Mouse (Mus musculus) embryonic facial prominence, embryonic 11.5 days (tissue): ENCODE results near the gene Vps52. TPM values are rescaled to one million over a fixed set of nuclear protein-coding genes. Genes with fewer than 3 reads are reported as not detected.
A peak's percentile ranks its signal among the peaks of the same experiment; 100 is the strongest.
"Not testable (repeated sequence)": the region's sequence is repeated elsewhere in the genome, so short reads cannot be mapped to it uniquely, and the experiment has no call there.

Experiments used
- ATAC-seq: fragments of 200-750 bp; cut with Nextera tagmentation; replicated peaks from 2 replicates; pipeline ENCODE4 v1.8.0; 2017; ENCODE audit warnings: low read depth; ENCODE audit not compliant: insufficient number of reproducible peaks, low FRiP score, low TSS enrichment
- DNase-seq: peaks from one replicate; pipeline ENCODE4 v3.0.0-alpha.2; 2015; ENCODE audit warnings: low spot score
- H3K27ac ChIP-seq: fragments of 300-500 bp; sonication (generic); replicated peaks from 2 replicates; pipeline ENCODE4 v1.5.1; 2014; ENCODE audit warnings: mild to moderate bottlenecking, low read depth, low read length, control low read depth
- H3K27me3 ChIP-seq: fragments of 300-500 bp; sonication (generic); 2 replicates; pipeline ENCODE4 v1.6.1; 2014; ENCODE audit warnings: mild to moderate bottlenecking, low read length, moderate library complexity, mixed read lengths; ENCODE audit not compliant: control insufficient read depth, insufficient read depth
- H3K36me3 ChIP-seq: fragments of 300-500 bp; sonication (generic); replicated peaks from 2 replicates; pipeline ENCODE4 v1.6.1; 2014; ENCODE audit warnings: low read depth, mild to moderate bottlenecking, low read length, moderate library complexity, mixed read lengths; ENCODE audit not compliant: control insufficient read depth, insufficient read depth
- H3K4me1 ChIP-seq: fragments of 300-500 bp; sonication (generic); 2 replicates; pipeline ENCODE4 v1.6.1; 2014; ENCODE audit warnings: low read length, mixed read lengths; ENCODE audit not compliant: control insufficient read depth, insufficient read depth
- H3K4me2 ChIP-seq: fragments of 300-500 bp; sonication (generic); 2 replicates; pipeline ENCODE4 v1.6.1; 2014; ENCODE audit warnings: low read depth, mild to moderate bottlenecking, control low read depth, low read length, moderate library complexity
- H3K4me3 ChIP-seq: fragments of 300-500 bp; sonication (generic); 2 replicates; pipeline ENCODE4 v1.5.1; 2014; ENCODE audit warnings: low read depth, low read length, control low read depth
- H3K9ac ChIP-seq: fragments of 300-500 bp; sonication (generic); replicated peaks from 2 replicates; pipeline ENCODE4 v1.6.1; 2014; ENCODE audit warnings: mild to moderate bottlenecking, control low read depth, low read length
- H3K9me3 ChIP-seq: fragments of 300-500 bp; sonication (generic); replicated peaks from 2 replicates; pipeline ENCODE4 v1.6.1; 2016; ENCODE audit warnings: mild to moderate bottlenecking, low read length, inconsistent platforms, mixed read lengths; ENCODE audit not compliant: control insufficient read depth
- WGBS: fragments of 180-500 bp; shearing (Covaris S2); extraction: QIAGEN DNeasy Blood & Tissue Kit; methylation state at CpG from one replicate; pipeline ENCODE4 v1.1.7; 2014; 5-methylcytosine and 5-hydroxymethylcytosine counted together
- polyA plus RNA-seq: library from polyadenylated mRNA; unstranded; fragments of >200 nt; fragmentation: Nextera tagmentation; extraction: Ambion mirVana; gene quantifications from 2 replicates; pipeline ENCODE4 v1.2.1, GENCODE M21; 2014

The Vps52 gene
- polyA plus RNA-seq, 1 experiment from 2014 or later: 27.7 TPM

- H3K9me3 ChIP-seq, ATAC-seq, H3K27ac ChIP-seq, H3K27me3 ChIP-seq, H3K4me3 ChIP-seq, H3K9ac ChIP-seq, DNase-seq, H3K36me3 ChIP-seq: not testable (repeated sequence)
- 82% methylated on average over 13 of the region's 13 CpGs for WGBS
- Histone ChIP-seq H3K4me1 (peaks cover 16% of the 10 kb centered on the region), H3K4me2 (peak overlapping the region; percentile 82)
These were observed 3.6 kb upstream of the Vps52 start for GRCm38 (mm10) chr17:33952015-33952414.

GRCm38 (mm10) chr17:33952879-33953278 is 2.7 kb upstream of the Vps52 start:
- ATAC-seq (no peak), DNase-seq (no peak)
- H3K36me3 ChIP-seq: peaks cover 3% of the 10 kb centered on the region
- no peak overlapping the region; the same call in 1 of the 2 replicates for H3K4me3 ChIP-seq
- no peaks in the 10 kb centered on the region for H3K27me3 ChIP-seq
- 89% methylated on average over 4 of the region's 4 CpGs for WGBS
- H3K9ac ChIP-seq: peak overlapping the region; percentile 30; the same call in 1 of the 2 replicates
- H3K4me1 ChIP-seq: peaks cover 16% of the 10 kb centered on the region
- no peak overlapping the region for H3K4me2 ChIP-seq
- H3K9me3 ChIP-seq: no peaks in the 10 kb centered on the region
- H3K27ac ChIP-seq: no peak overlapping the region

GRCm38 (mm10) chr17:33953310-33953709 is 2.3 kb upstream of the Vps52 start:
- no peak overlapping the region for H3K4me3 ChIP-seq
- H3K27ac ChIP-seq: no peak overlapping the region

GRCm38 (mm10) chr17:33953961-33954565 is 1.5 kb upstream of the Vps52 start:
- Histone ChIP-seq H3K36me3 (peaks cover 3% of the 10 kb centered on the region), H3K9ac (peak overlapping the region; percentile 99), H3K4me1 (peaks cover 16% of the 10 kb centered on the region), H3K27ac (no peak overlapping the region), H3K27me3 (no peaks in the 10 kb centered on the region), H3K4me3 (peak overlapping the region; percentile 89), H3K4me2 (peak overlapping the region; percentile 97), H3K9me3 (no peaks in the 10 kb centered on the region)
- DNase-seq: no peak
- no peak for ATAC-seq
- WGBS: 38% methylated on average over 5 of the region's 5 CpGs

More at GRCm38 (mm10) chr17:33953310-33953709, 2.3 kb upstream of the Vps52 start:
- Histone ChIP-seq H3K27me3 (no peaks in the 10 kb centered on the region), H3K4me2 (no peak overlapping the region), H3K9ac (no peak overlapping the region), H3K9me3 (no peaks in the 10 kb centered on the region), H3K4me1 (peaks cover 16% of the 10 kb centered on the region), H3K36me3 (peaks cover 3% of the 10 kb centered on the region)
- no peak for DNase-seq
- ATAC-seq: no peak
- 88% methylated on average over 3 of the region's 3 CpGs for WGBS

- H3K9ac ChIP-seq: peak overlapping the region; percentile 99
- peak overlapping the region; percentile 94 for H3K27ac ChIP-seq
- ATAC-seq (no peak), DNase-seq (no peak)
- peaks cover 16% of the 10 kb centered on the region for H3K4me1 ChIP-seq
- H3K36me3 ChIP-seq: peaks cover 5% of the 10 kb centered on the region
- no peaks in the 10 kb centered on the region for H3K9me3 ChIP-seq
- peak overlapping the region; percentile 89 for H3K4me3 ChIP-seq
- under 1% methylated on average over 33 of the region's 33 CpGs for WGBS
- peak overlapping the region; percentile 97 for H3K4me2 ChIP-seq
- H3K27me3 ChIP-seq: no peaks in the 10 kb centered on the region
These were observed 712 bp upstream of the Vps52 start for GRCm38 (mm10) chr17:33954646-33955554.

GRCm38 (mm10) chr17:33956336-33956735 is 724 bp downstream of the Vps52 start:
- H3K36me3 ChIP-seq: peaks cover 5% of the 10 kb centered on the region
- DNase-seq (peak; percentile 27), ATAC-seq (no peak)
- peaks cover 14% of the 10 kb centered on the region for H3K4me1 ChIP-seq
- H3K4me3 ChIP-seq: peak overlapping the region; percentile 89
- H3K9me3 ChIP-seq: no peaks in the 10 kb centered on the region
- H3K9ac ChIP-seq: peak overlapping the region; percentile 78
- H3K27ac ChIP-seq: no peak overlapping the region
- WGBS: 6% methylated on average over 10 of the region's 10 CpGs
- H3K27me3 ChIP-seq: no peaks in the 10 kb centered on the region
- H3K4me2 ChIP-seq: peak overlapping the region; percentile 51

- no peak overlapping the region for H3K4me2 ChIP-seq
- H3K4me3 ChIP-seq: no peak overlapping the region
- H3K9ac ChIP-seq: no peak overlapping the region
- WGBS: 75% methylated on average over 6 of the region's 6 CpGs
- no peaks in the 10 kb centered on the region for H3K27me3 ChIP-seq
- DNase-seq: no peak
- no peak overlapping the region for H3K27ac ChIP-seq
- H3K9me3 ChIP-seq: no peaks in the 10 kb centered on the region
- H3K36me3 ChIP-seq: peaks cover 2% of the 10 kb centered on the region
- peaks cover 14% of the 10 kb centered on the region for H3K4me1 ChIP-seq
- ATAC-seq: no peak
These were observed 1.9 kb downstream of the Vps52 start for GRCm38 (mm10) chr17:33957493-33957892.

GRCm38 (mm10) chr17:33958451-33958850 is 2.8 kb downstream of the Vps52 start:
- Histone ChIP-seq H3K4me1 (peaks cover 9% of the 10 kb centered on the region; the same call in 1 of the 2 replicates), H3K27ac (no peak overlapping the region), H3K4me2 (no peak overlapping the region), H3K9me3 (no peaks in the 10 kb centered on the region), H3K36me3 (peaks cover 2% of the 10 kb centered on the region; the same call in 1 of the 2 replicates), H3K4me3 (no peak overlapping the region), H3K27me3 (no peaks in the 10 kb centered on the region), H3K9ac (no peak overlapping the region)
- ATAC-seq (no peak), DNase-seq (no peak)
- 94% methylated on average over 11 of the region's 11 CpGs for WGBS
